Mouse (Mus musculus) MEL (cell line): Measurements from ENCODE around the gene Acad11. TPM values are rescaled to one million over a fixed set of nuclear protein-coding genes. Genes with fewer than 3 reads are reported as not detected.

Experiments used
- DNase-seq: peaks from one replicate; pipeline ENCODE4 v3.0.0; 2011; ENCODE audit warnings: low read depth, low spot score
- H3K27ac ChIP-seq: 2 replicates; pipeline ENCODE4 v1.5.1; 2012; ENCODE audit warnings: low read depth, mild to moderate bottlenecking, control low read depth, low read length, moderate library complexity; ENCODE audit not compliant: control insufficient read depth
- H3K27me3 ChIP-seq, 2 experiments: fragments of 150-350 bp in 1 of 2; sonication (generic) in 1 of 2; 2 replicates each; pipeline ENCODE4 v1.6.1; 2012; ENCODE audit warnings: low read length in 2 of 2, mild to moderate bottlenecking in 2 of 2, improper control_type of control experiment in 1 of 2, moderate library complexity in 1 of 2; ENCODE audit not compliant: insufficient read depth in 2 of 2, control insufficient read depth in 1 of 2
- H3K36me3 ChIP-seq, 2 experiments: 2 replicates each; pipeline ENCODE4 v1.6.1; 2012 to 2014; ENCODE audit warnings: low read length in 2 of 2, improper control_type of control experiment in 1 of 2, inconsistent platforms in 1 of 2, mild to moderate bottlenecking in 1 of 2; ENCODE audit not compliant: insufficient read depth in 2 of 2, control insufficient read depth in 1 of 2
- H3K4me1 ChIP-seq, 2 experiments: fragments of 150-350 bp in 1 of 2; sonication (generic) in 1 of 2; 2 replicates each; pipeline ENCODE4 v1.6.1; 2012; ENCODE audit warnings: low read length in 2 of 2, improper control_type of control experiment in 1 of 2, mild to moderate bottlenecking in 1 of 2; ENCODE audit not compliant: insufficient read depth in 2 of 2, control insufficient read depth in 1 of 2
- H3K4me3 ChIP-seq, 2 experiments: fragments of 150-350 bp in 1 of 2; sonication (generic) in 1 of 2; 2 replicates each; pipeline ENCODE4 v1.5.1; 2012; ENCODE audit warnings: low read depth in 2 of 2, low read length in 2 of 2, mild to moderate bottlenecking in 2 of 2, moderate library complexity in 2 of 2, control low read depth in 1 of 2, improper control_type of control experiment in 1 of 2; ENCODE audit not compliant: control insufficient read depth in 1 of 2, insufficient read depth in 1 of 2
- H3K79me2 ChIP-seq: 2 replicates; pipeline ENCODE4 v1.6.1; 2012; ENCODE audit warnings: mild to moderate bottlenecking, low read length, moderate library complexity; ENCODE audit not compliant: control insufficient read depth, poor library complexity, insufficient read depth
- H3K9ac ChIP-seq: 2 replicates; pipeline ENCODE4 v1.6.1; 2012; ENCODE audit warnings: low read depth, mild to moderate bottlenecking, control low read depth, low read length, moderate library complexity; ENCODE audit not compliant: control insufficient read depth, poor library complexity, severe bottlenecking
- H3K9me3 ChIP-seq: fragments of 150-350 bp; sonication (generic); replicated peaks from 2 replicates; pipeline ENCODE4 v1.6.1; 2012; ENCODE audit warnings: mild to moderate bottlenecking, low read length, improper control_type of control experiment, moderate library complexity; ENCODE audit not compliant: insufficient read depth
- BHLHE40 ChIP-seq: IDR thresholded peaks from 2 replicates; pipeline ENCODE4 v1.6.1; 2012; ENCODE audit warnings: low read depth, mild to moderate bottlenecking, inconsistent platforms, low read length, improper control_type of control experiment, borderline replicate concordance
- CHD1 ChIP-seq: IDR thresholded peaks from 2 replicates; pipeline ENCODE4 v1.6.1; 2012; ENCODE audit warnings: low read depth, mild to moderate bottlenecking, inconsistent platforms, low read length, improper control_type of control experiment
- CHD2 ChIP-seq: IDR thresholded peaks from 2 replicates; pipeline ENCODE4 v1.6.1; 2011; ENCODE audit warnings: low read length, improper control_type of control experiment
- ELF1 ChIP-seq: IDR thresholded peaks from 2 replicates; pipeline ENCODE4 v1.6.1; 2014; ENCODE audit warnings: low read depth, mild to moderate bottlenecking, inconsistent platforms, low read length, improper control_type of control experiment, moderate library complexity
- ETS1 ChIP-seq: IDR thresholded peaks from 2 replicates; pipeline ENCODE4 v1.6.1; 2012; ENCODE audit warnings: low read depth, mild to moderate bottlenecking, inconsistent platforms, low read length, improper control_type of control experiment, moderate library complexity
- GATA1 ChIP-seq: IDR thresholded peaks from 2 replicates; pipeline ENCODE4 v1.6.1; 2011; ENCODE audit warnings: low read depth, low read length, improper control_type of control experiment
- HCFC1 ChIP-seq: IDR thresholded peaks from 2 replicates; pipeline ENCODE4 v1.6.1; 2012; ENCODE audit warnings: low read depth, mild to moderate bottlenecking, inconsistent platforms, low read length, improper control_type of control experiment, moderate library complexity
- KAT2A ChIP-seq: conservative IDR thresholded peaks from 2 replicates; pipeline ENCODE4 v1.6.1; 2012; ENCODE audit warnings: low read depth, low read length, improper control_type of control experiment, inconsistent platforms
- MAFK ChIP-seq: IDR thresholded peaks from 2 replicates; pipeline ENCODE4 v1.6.1; 2011; ENCODE audit warnings: low read depth, mild to moderate bottlenecking, low read length, improper control_type of control experiment, borderline replicate concordance
- MAX ChIP-seq: IDR thresholded peaks from 2 replicates; pipeline ENCODE4 v1.6.1; 2011; ENCODE audit warnings: low read length, improper control_type of control experiment
- MEF2A ChIP-seq: IDR thresholded peaks from 2 replicates; pipeline ENCODE4 v1.6.1; 2014; ENCODE audit warnings: low read depth, mild to moderate bottlenecking, inconsistent platforms, low read length, improper control_type of control experiment; ENCODE audit not compliant: poor library complexity, insufficient replicate concordance, severe bottlenecking; ENCODE audit errors: extremely low read depth
- MYC ChIP-seq: IDR thresholded peaks from 2 replicates; pipeline ENCODE4 v1.6.1; 2011; ENCODE audit warnings: low read depth, mild to moderate bottlenecking, low read length, improper control_type of control experiment, moderate library complexity
- POLR2A ChIP-seq, 2 experiments: IDR thresholded peaks; 2 replicates each; pipeline ENCODE4 v1.6.1; 2011 to 2012; ENCODE audit warnings: low read length in 2 of 2, mild to moderate bottlenecking in 2 of 2, control low read depth in 1 of 2, improper control_type of control experiment in 1 of 2, low read depth in 1 of 2, moderate library complexity in 1 of 2; ENCODE audit not compliant: control insufficient read depth in 1 of 2, insufficient read depth in 1 of 2, poor library complexity in 1 of 2
- POLR2AphosphoS5 ChIP-seq: IDR thresholded peaks from 2 replicates; pipeline ENCODE4 v1.6.1; 2012; ENCODE audit warnings: low read depth, borderline replicate concordance, mild to moderate bottlenecking, inconsistent platforms, low read length, moderate library complexity, mixed read lengths
- SMC3 ChIP-seq: IDR thresholded peaks from 2 replicates; pipeline ENCODE4 v1.6.1; 2011; ENCODE audit warnings: low read depth, low read length, improper control_type of control experiment
- TBP ChIP-seq: IDR thresholded peaks from 2 replicates; pipeline ENCODE4 v1.8.0; 2011; ENCODE audit warnings: low read depth, low read length, improper control_type of control experiment
- UBTF ChIP-seq: IDR thresholded peaks from 2 replicates; pipeline ENCODE4 v1.6.1; 2012; ENCODE audit warnings: low read depth, mild to moderate bottlenecking, inconsistent platforms, low read length, improper control_type of control experiment, moderate library complexity, borderline replicate concordance; ENCODE audit not compliant: insufficient read depth
- USF1 ChIP-seq: IDR thresholded peaks from 2 replicates; pipeline ENCODE4 v1.6.1; 2014; ENCODE audit warnings: low read depth, mild to moderate bottlenecking, inconsistent platforms, low read length, improper control_type of control experiment, moderate library complexity
- ZC3H11A ChIP-seq: IDR thresholded peaks from 2 replicates; pipeline ENCODE4 v1.6.1; 2012; ENCODE audit warnings: low read depth, mild to moderate bottlenecking, inconsistent platforms, low read length, improper control_type of control experiment
- polyA plus RNA-seq, 2 experiments: library from polyadenylated mRNA; stranded (reverse) in 1 of 2; unstranded in 1 of 2; fragments of >175 nt in 1 of 2; fragments of >200 nt in 1 of 2; gene quantifications; 2 replicates each; pipeline versions ENCODE4 v1.2.1 to v1.2.4; 2012; ENCODE audit warnings: low replicate concordance in 2 of 2, low read depth in 1 of 2; ENCODE audit not compliant: insufficient read length in 2 of 2, insufficient read depth in 1 of 2, missing spikeins in 1 of 2
- total RNA-seq: library from RNA; depleted of rRNA; stranded (reverse); fragments of 300-350 nt; gene quantifications from 2 replicates; pipeline ENCODE4 v1.2.3, GENCODE M21; 2012

Gene Acad11
- total and polyA plus RNA-seq, 3 experiments: 14.2 to 16.0 TPM; not detected in 1

DNA sequence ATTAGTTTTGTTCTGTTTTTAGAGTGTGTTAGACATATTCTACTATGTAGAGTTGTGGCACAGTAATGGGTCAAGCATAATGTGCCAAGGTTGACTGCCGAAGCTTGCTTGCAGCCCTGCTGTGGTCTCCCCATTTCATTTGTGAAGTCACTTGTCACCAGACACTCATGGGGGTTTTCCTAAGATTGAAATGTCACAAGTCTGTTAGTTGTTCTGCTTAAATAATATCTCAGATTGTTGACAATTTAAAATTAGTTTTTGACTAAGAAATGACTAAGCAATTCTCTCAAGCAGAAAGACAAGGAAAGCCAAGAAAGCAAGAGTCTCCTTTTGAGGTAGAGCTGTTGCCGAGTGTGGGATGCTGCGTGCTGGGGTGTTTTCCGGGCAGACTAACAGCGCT, 29.8 kb downstream of the Acad11 start:
- TF ChIP-seq CHD1 (no peak), MAFK (no peak), KAT2A (no peak), MEF2A (no peak), ZC3H11A (no peak), MYC (no peak), SMC3 (no peak), USF1 (no peak), BHLHE40 (no peak), CHD2 (no peak), GATA1 (no peak), MAX (no peak), ETS1 (no peak), TBP (no peak), POLR2A (IDR thresholded peaks at IDR 0.05; ENCODE audit: control insufficient read depth in 1 of 2, insufficient read depth in 1 of 2, low read depth in 1 of 2, low read length in 2 of 2, poor library complexity in 1 of 2) (no peak), ELF1 (no peak), UBTF (no peak)
- H3K9ac ChIP-seq: no peak overlapping the region
- DNase-seq: no peak
- no peak overlapping the region for H3K27ac ChIP-seq
- no peaks in the 10 kb centered on the region for H3K36me3 ChIP-seq
- H3K79me2 ChIP-seq: no peaks in the 10 kb centered on the region
- no peaks in the 10 kb centered on the region for H3K9me3 ChIP-seq
- H3K27me3 ChIP-seq: no peaks in the 10 kb centered on the region
- H3K4me1 ChIP-seq: no peaks in the 10 kb centered on the region
- no peak overlapping the region for H3K4me3 ChIP-seq

DNA sequence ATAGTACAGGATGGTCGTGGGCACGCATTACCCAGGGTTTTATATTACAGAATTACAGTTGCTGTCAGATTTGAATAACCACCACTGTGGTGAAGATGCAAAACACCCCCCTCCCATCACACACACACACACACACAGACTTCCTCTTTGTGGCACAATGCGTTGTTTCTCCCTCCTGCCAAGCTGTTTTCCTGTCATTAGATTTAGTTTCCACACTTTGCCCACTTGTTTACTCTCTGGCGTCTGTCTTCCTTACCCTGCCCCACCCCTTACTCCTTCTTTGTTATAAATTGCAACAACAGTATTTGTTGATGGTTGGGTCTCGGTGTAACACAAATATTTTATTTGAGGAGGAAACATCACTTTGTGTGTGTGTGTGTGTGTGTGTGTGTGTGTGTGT, 35.1 kb downstream of the Acad11 start:
- DNase-seq: peak; percentile 38
- H3K4me3 ChIP-seq: no peak overlapping the region
- H3K79me2 ChIP-seq: no peaks in the 10 kb centered on the region
- no peaks in the 10 kb centered on the region for H3K27me3 ChIP-seq
- no peaks in the 10 kb centered on the region for H3K9me3 ChIP-seq
- H3K36me3 ChIP-seq: no peaks in the 10 kb centered on the region
- H3K27ac ChIP-seq: no peak overlapping the region
- TF ChIP-seq HCFC1 (no peak), POLR2AphosphoS5 (no peak)
- no peak overlapping the region for H3K9ac ChIP-seq
- H3K4me1 ChIP-seq: no peaks in the 10 kb centered on the region
